Mouse (Mus musculus) heart, embryonic 13.5 days (tissue): ENCODE data around the gene Tufm. TPM values are rescaled to one million over a fixed set of nuclear protein-coding genes. Genes with fewer than 3 reads are reported as not detected.
"Not testable (repeated sequence)": the region's sequence is repeated elsewhere in the genome, so short reads cannot be mapped to it uniquely, and the experiment has no call there.

Experiments used
- ATAC-seq: fragments of 200-750 bp; cut with Nextera tagmentation; 2 replicates; pipeline ENCODE4 v1.8.0; 2017; ENCODE audit warnings: moderate TSS enrichment; ENCODE audit not compliant: insufficient number of reproducible peaks, low FRiP score, low TSS enrichment; ENCODE audit errors: extremely low read depth
- H3K27ac ChIP-seq: fragments of 300-500 bp; sonication (generic); replicated peaks from 2 replicates; pipeline ENCODE4 v1.5.1; 2015; ENCODE audit warnings: moderate library complexity, mild to moderate bottlenecking, inconsistent platforms
- H3K27me3 ChIP-seq: fragments of 300-500 bp; sonication (generic); replicated peaks from 2 replicates; pipeline ENCODE4 v1.6.1; 2015; ENCODE audit warnings: mild to moderate bottlenecking, inconsistent platforms
- H3K36me3 ChIP-seq: fragments of 300-500 bp; sonication (generic); 2 replicates; pipeline ENCODE4 v1.6.1; 2015; ENCODE audit warnings: mild to moderate bottlenecking, inconsistent platforms
- H3K4me1 ChIP-seq: fragments of 300-500 bp; sonication (generic); 2 replicates; pipeline ENCODE4 v1.6.1; 2015; ENCODE audit warnings: inconsistent platforms
- H3K4me2 ChIP-seq: fragments of 300-500 bp; sonication (generic); 2 replicates; pipeline ENCODE4 v1.6.1; 2015; ENCODE audit warnings: inconsistent platforms, mild to moderate bottlenecking, moderate library complexity
- H3K4me3 ChIP-seq: fragments of 300-500 bp; sonication (generic); 2 replicates; pipeline ENCODE4 v1.5.1; 2015; ENCODE audit warnings: moderate library complexity, mild to moderate bottlenecking, inconsistent platforms
- H3K9ac ChIP-seq: fragments of 300-500 bp; sonication (generic); 2 replicates; pipeline ENCODE4 v1.6.1; 2015; ENCODE audit warnings: inconsistent platforms, mild to moderate bottlenecking, moderate library complexity
- H3K9me3 ChIP-seq: fragments of 300-500 bp; sonication (generic); 2 replicates; pipeline ENCODE4 v1.6.1; 2016; ENCODE audit warnings: inconsistent platforms
- WGBS: fragments of 180-500 bp; shearing (Covaris S2); methylation state at CpG from one replicate; pipeline ENCODE4 v1.1.7; 2015; ENCODE audit warnings: mixed read lengths; 5-methylcytosine and 5-hydroxymethylcytosine counted together
- polyA plus RNA-seq: library from polyadenylated mRNA; unstranded; fragments of >200 nt; fragmentation: Nextera tagmentation; extraction: Ambion mirVana; gene quantifications from 2 replicates; pipeline ENCODE4 v1.2.1, GENCODE M21; 2015

Gene Tufm
- polyA plus RNA-seq, 1 experiment from 2014 or later: 160 TPM

DNA sequence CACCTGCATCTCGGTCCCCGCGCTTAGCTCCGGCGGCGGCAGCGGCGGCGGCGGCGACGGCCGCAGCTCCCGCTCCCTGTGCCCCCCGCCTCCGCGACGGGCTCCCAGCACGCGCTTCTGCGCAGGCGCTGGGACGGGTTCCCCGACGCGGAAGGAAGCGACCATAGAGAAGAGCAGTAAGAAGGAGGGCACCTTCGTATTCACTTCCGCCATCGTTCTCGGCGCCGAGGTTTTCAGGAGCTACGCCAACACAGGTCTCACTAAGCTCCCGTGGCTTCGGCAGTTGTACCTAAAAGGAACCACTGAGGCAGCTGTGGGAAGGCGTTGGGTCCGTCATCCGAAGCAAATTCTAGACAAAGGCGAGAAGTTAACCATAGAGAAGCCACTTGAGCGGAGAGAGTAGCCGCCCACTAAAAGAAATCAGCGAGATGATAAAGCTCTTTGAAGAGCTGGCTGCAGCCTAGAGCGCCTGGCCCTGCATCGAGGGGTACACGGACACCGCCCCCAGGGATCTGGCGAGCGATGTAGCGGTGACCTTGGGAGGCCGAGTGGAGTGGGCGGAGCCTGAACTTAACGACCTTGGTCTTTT lies 12.1 kb upstream of the Tufm start, which contains the start of gene Sh2b1:
Gene Sh2b1 (minus strand): TSS at position 432 of the 589 bp plus-strand sequence.
- no peaks in the 10 kb centered on the region for H3K9me3 ChIP-seq
- peak within 1 kb of the TSS; percentile 93 for H3K4me2 ChIP-seq
- H3K36me3 ChIP-seq: peaks cover 31% of the 10 kb centered on the region
- ATAC-seq: peak; percentile 84
- H3K27ac ChIP-seq: peak within 1 kb of the TSS; percentile 95
- peaks cover 31% of the 10 kb centered on the region for H3K4me1 ChIP-seq
- H3K9ac ChIP-seq: peak within 1 kb of the TSS; percentile 99
- under 1% methylated on average over 53 of the region's 53 CpGs for WGBS
- no peaks in the 10 kb centered on the region; the same call in 1 of the 2 replicates for H3K27me3 ChIP-seq
- peak within 1 kb of the TSS; percentile 94 for H3K4me3 ChIP-seq

DNA sequence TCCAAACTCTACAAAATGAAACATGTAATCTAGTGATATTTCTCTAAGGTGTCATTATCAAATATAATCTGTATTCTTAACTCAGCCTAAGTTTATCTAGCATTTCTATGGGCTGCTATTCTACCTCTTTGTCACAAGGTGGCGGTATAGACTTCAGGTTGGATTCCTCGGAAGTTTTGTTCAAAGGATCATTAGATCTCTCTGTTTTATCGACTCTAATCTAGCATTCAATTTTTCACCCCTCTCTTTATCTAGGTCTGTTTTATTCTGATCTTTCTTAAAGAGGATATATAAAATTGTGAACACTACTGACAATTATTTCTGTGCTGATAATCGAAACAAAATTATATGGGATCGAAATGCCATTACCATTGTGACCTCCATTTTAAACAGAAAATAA lies 5.5 kb upstream of the Tufm start:
- Histone ChIP-seq H3K36me3 (no peaks in the 10 kb centered on the region), H3K4me1 (peaks cover 7% of the 10 kb centered on the region; the same call in 1 of the 2 replicates), H3K27me3 (no peaks in the 10 kb centered on the region; the same call in 1 of the 2 replicates), H3K27ac (no peak overlapping the region), H3K4me3 (peak overlapping the region; percentile 45; the same call in 1 of the 2 replicates), H3K4me2 (peak overlapping the region; percentile 73; the same call in 1 of the 2 replicates), H3K9ac (no peak overlapping the region), H3K9me3 (0 out of 2 replicates have a peak, but pooled peaks cover 6% of the 10 kb centered on the region)
- 19% methylated on average over 5 of the region's 5 CpGs for WGBS
- no peak for ATAC-seq

GRCm38 (mm10) chr7:126482392-126482871 lies 4.7 kb upstream of the Tufm start:
- Histone ChIP-seq H3K27ac (peak overlapping the region; percentile 80), H3K4me2 (peak overlapping the region; percentile 73), H3K4me3 (peak overlapping the region; percentile 45), H3K4me1 (peaks cover 8% of the 10 kb centered on the region; the same call in 1 of the 2 replicates), H3K9me3 (0 out of 2 replicates have a peak, but pooled peaks cover 6% of the 10 kb centered on the region), H3K27me3 (no peaks in the 10 kb centered on the region; the same call in 1 of the 2 replicates), H3K36me3 (no peaks in the 10 kb centered on the region), H3K9ac (peak overlapping the region; percentile 80)
- ATAC-seq: peak; percentile 84
- under 1% methylated on average over 23 of the region's 23 CpGs for WGBS

DNA sequence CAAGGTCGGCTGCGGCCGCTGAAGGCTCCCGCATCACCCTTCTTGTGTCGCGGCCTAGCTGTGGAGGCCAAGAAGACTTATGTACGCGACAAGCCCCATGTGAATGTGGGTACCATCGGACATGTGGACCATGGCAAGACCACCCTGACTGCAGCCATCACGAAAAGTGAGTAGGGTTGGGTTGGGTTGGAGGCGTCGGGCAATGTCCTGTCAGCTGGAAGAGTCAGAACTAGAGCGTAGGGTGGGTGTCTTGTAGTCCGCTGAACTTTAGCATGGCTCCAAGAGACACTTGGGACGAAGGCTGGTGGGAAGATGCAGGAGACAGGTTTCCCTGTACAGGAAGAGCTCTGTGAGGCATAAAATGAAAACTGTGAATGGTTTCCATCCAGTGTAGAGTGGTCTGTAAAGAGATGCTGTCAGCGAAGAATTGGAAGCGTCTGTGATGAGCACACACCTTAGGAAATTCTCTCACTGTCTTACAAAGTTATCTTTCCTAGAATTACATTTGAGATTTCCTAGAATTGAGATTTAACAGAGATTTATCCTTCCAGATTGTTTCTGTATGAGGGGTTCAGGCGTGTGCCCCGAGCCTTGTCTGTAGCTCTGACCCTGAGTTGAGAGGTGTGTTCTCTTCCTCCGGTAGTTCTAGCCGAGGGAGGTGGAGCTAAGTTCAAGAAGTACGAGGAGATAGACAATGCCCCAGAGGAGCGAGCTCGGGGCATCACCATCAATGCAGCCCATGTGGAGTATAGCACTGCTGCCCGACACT lies 640 bp downstream of the Tufm start:
- Histone ChIP-seq H3K4me1 (peaks cover 16% of the 10 kb centered on the region), H3K36me3 (peaks cover 43% of the 10 kb centered on the region), H3K4me2 (peak overlapping the region; percentile 89), H3K27ac (peak overlapping the region; percentile 66), H3K4me3 (peak overlapping the region; percentile 76), H3K9ac (peak overlapping the region; percentile 88)
- H3K9me3 ChIP-seq, H3K27me3 ChIP-seq, ATAC-seq: not testable (repeated sequence)
- 13% methylated on average over 25 of the region's 25 CpGs for WGBS

GRCm38 (mm10) chr7:126491005-126491404 lies 3.8 kb downstream of the Tufm start:
- Histone ChIP-seq H3K27ac (no peak overlapping the region), H3K4me1 (peaks cover 15% of the 10 kb centered on the region), H3K4me2 (no peak overlapping the region), H3K36me3 (peaks cover 75% of the 10 kb centered on the region), H3K27me3 (no peaks in the 10 kb centered on the region), H3K9me3 (no peaks in the 10 kb centered on the region), H3K4me3 (no peak overlapping the region), H3K9ac (no peak overlapping the region)
- WGBS: 68% methylated on average over 1 of the region's 1 CpGs
- ATAC-seq: no peak

- Histone ChIP-seq H3K9ac (no peak overlapping the region), H3K27me3 (no peaks in the 10 kb centered on the region), H3K27ac (no peak overlapping the region), H3K9me3 (no peaks in the 10 kb centered on the region), H3K4me2 (no peak overlapping the region), H3K36me3 (peaks cover 84% of the 10 kb centered on the region), H3K4me3 (no peak overlapping the region), H3K4me1 (peaks cover 10% of the 10 kb centered on the region)
- ATAC-seq: no peak
- WGBS: 63% methylated on average over 11 of the region's 11 CpGs
Observed at GRCm38 (mm10) chr7:126491973-126492372, 4.8 kb downstream of the Tufm start.

GRCm38 (mm10) chr7:126494120-126494519 lies 7.0 kb downstream of the Tufm start:
- H3K4me3 ChIP-seq: no peak overlapping the region
- WGBS: 83% methylated on average over 6 of the region's 6 CpGs

GRCm38 (mm10) chr7:126496475-126496874 lies 9.3 kb downstream of the Tufm start:
- 85% methylated on average over 5 of the region's 5 CpGs for WGBS
- Histone ChIP-seq H3K4me2 (no peak overlapping the region), H3K9ac (no peak overlapping the region), H3K36me3 (peaks cover 98% of the 10 kb centered on the region), H3K9me3 (no peaks in the 10 kb centered on the region), H3K27me3 (no peaks in the 10 kb centered on the region), H3K4me3 (no peak overlapping the region), H3K27ac (no peak overlapping the region), H3K4me1 (peaks cover 10% of the 10 kb centered on the region)
- ATAC-seq: no peak

More at GRCm38 (mm10) chr7:126494120-126494519, 7.0 kb downstream of the Tufm start:
- Histone ChIP-seq H3K4me1 (no peaks in the 10 kb centered on the region), H3K36me3 (peaks cover 98% of the 10 kb centered on the region), H3K27me3 (no peaks in the 10 kb centered on the region), H3K9ac (no peak overlapping the region), H3K4me2 (no peak overlapping the region), H3K9me3 (no peaks in the 10 kb centered on the region), H3K27ac (no peak overlapping the region)
- no peak for ATAC-seq

DNA sequence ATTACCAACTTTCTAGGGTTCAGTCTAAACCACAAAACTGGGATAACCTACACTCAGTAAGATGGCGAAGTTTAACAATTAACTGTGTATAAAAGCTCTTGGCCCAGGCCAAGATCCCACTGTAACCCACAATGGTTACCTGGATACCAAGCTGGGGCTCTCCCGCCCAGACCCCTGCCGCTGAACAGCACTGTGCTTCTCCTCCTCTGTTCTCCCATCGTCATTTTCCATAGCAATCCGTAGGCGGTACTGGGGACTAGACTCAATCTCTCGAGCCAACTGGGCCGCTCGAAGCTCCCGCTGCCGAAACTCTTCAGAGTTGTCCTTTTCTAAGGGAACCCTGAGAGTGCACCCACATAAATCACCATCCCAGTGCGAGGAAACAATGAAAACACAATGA lies 10.8 kb downstream of the Tufm start:
- WGBS: 88% methylated on average over 12 of the region's 12 CpGs
- H3K27me3 ChIP-seq: no peaks in the 10 kb centered on the region
- no peak overlapping the region for H3K27ac ChIP-seq
- H3K4me2 ChIP-seq: no peak overlapping the region
- no peak overlapping the region for H3K4me3 ChIP-seq
- no peak for ATAC-seq
- H3K4me1 ChIP-seq: peaks cover 12% of the 10 kb centered on the region
- no peaks in the 10 kb centered on the region for H3K9me3 ChIP-seq
- H3K9ac ChIP-seq: no peak overlapping the region
- H3K36me3 ChIP-seq: peaks cover 83% of the 10 kb centered on the region

- peaks cover 69% of the 10 kb centered on the region for H3K36me3 ChIP-seq
- no peak overlapping the region for H3K4me3 ChIP-seq
- no peak overlapping the region for H3K4me2 ChIP-seq
- no peak overlapping the region for H3K27ac ChIP-seq
- no peaks in the 10 kb centered on the region for H3K27me3 ChIP-seq
- no peak for ATAC-seq
- 92% methylated on average over 7 of the region's 7 CpGs for WGBS
- no peaks in the 10 kb centered on the region for H3K9me3 ChIP-seq
- H3K4me1 ChIP-seq: peaks cover 18% of the 10 kb centered on the region
- H3K9ac ChIP-seq: no peak overlapping the region
Observed at GRCm38 (mm10) chr7:126499416-126499815, 12.3 kb downstream of the Tufm start.

DNA sequence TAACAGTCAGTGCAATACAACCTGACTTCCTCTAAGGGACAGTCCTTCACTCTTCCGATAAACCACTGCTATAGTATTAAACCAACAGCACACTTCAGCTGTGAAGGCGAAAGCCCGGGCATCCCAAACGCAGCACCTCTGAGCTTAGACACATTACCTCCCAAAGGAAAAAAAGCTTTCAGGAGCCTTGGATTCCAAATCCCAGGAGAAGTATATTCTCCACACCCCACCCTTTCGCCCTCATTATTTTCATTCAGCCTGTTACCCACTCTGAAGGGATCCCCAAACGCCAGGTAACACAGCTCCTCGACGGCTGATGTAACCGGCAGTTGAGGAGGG lies 14.5 kb downstream of the Tufm start:
- H3K4me2 ChIP-seq: peak overlapping the region; percentile 91
- H3K27ac ChIP-seq: peak overlapping the region; percentile 100
- H3K27me3 ChIP-seq: no peaks in the 10 kb centered on the region
- peak overlapping the region; percentile 100 for H3K9ac ChIP-seq
- H3K36me3 ChIP-seq: peaks cover 47% of the 10 kb centered on the region
- WGBS: 1% methylated on average over 9 of the region's 9 CpGs
- peak overlapping the region; percentile 100 for H3K4me3 ChIP-seq
- H3K9me3 ChIP-seq: no peaks in the 10 kb centered on the region
- ATAC-seq: no peak
- H3K4me1 ChIP-seq: peaks cover 19% of the 10 kb centered on the region
